Mouse (Mus musculus) intestine, postnatal 0 days (tissue): ENCODE measurements around the gene Trub2. TPM values are rescaled to one million over a fixed set of nuclear protein-coding genes. Genes with fewer than 3 reads are reported as not detected.

Experiments used
- ATAC-seq: fragments of 200-750 bp; cut with Nextera tagmentation; 2 replicates; pipeline ENCODE4 v1.8.0; 2017; ENCODE audit warnings: mild to moderate bottlenecking, moderate TSS enrichment, moderate library complexity
- H3K27ac ChIP-seq: fragments of 300-500 bp; sonication (generic); 2 replicates; pipeline ENCODE4 v1.5.1; 2014; ENCODE audit warnings: mild to moderate bottlenecking, low read depth, low read length, moderate library complexity
- H3K27me3 ChIP-seq: fragments of 300-500 bp; sonication (generic); replicated peaks from 2 replicates; pipeline ENCODE4 v1.6.1; 2014; ENCODE audit warnings: low read length, mixed read lengths; ENCODE audit not compliant: control insufficient read depth, insufficient read depth
- H3K36me3 ChIP-seq: fragments of 300-500 bp; sonication (generic); 2 replicates; pipeline ENCODE4 v1.6.1; 2014; ENCODE audit warnings: mild to moderate bottlenecking, moderate library complexity; ENCODE audit not compliant: control insufficient read depth, insufficient read depth
- H3K4me1 ChIP-seq: fragments of 300-500 bp; sonication (generic); replicated peaks from 2 replicates; pipeline ENCODE4 v1.6.1; 2014; ENCODE audit warnings: antibody characterized with exemption, low read length, mixed read lengths; ENCODE audit not compliant: control insufficient read depth, insufficient read depth
- H3K4me2 ChIP-seq: fragments of 300-500 bp; sonication (generic); replicated peaks from 2 replicates; pipeline ENCODE4 v1.6.1; 2014; ENCODE audit warnings: low read depth, mild to moderate bottlenecking, moderate library complexity
- H3K4me3 ChIP-seq: fragments of 300-500 bp; sonication (generic); 2 replicates; pipeline ENCODE4 v1.5.1; 2014; ENCODE audit warnings: low read depth, low read length
- H3K9ac ChIP-seq: fragments of 300-500 bp; sonication (generic); 2 replicates; pipeline ENCODE4 v1.6.1; 2014; ENCODE audit warnings: mild to moderate bottlenecking, low read depth, low read length
- H3K9me3 ChIP-seq: fragments of 300-500 bp; sonication (generic); 2 replicates; pipeline ENCODE4 v1.6.1; 2016; ENCODE audit warnings: mixed run types; ENCODE audit not compliant: control insufficient read depth
- CTCF ChIP-seq: sonication (generic); IDR thresholded peaks from 2 replicates; pipeline ENCODE4 v1.5.1; 2016; ENCODE audit warnings: low read depth, mild to moderate bottlenecking, control low read depth, antibody characterized with exemption, moderate library complexity
- WGBS: fragments of 180-500 bp; shearing (Covaris S2); extraction: QIAGEN DNeasy Blood & Tissue Kit; methylation state at CpG from one replicate; pipeline ENCODE4 v1.1.7; 2014; 5-methylcytosine and 5-hydroxymethylcytosine counted together
- polyA plus RNA-seq: library from polyadenylated mRNA; unstranded; fragments of >200 nt; fragmentation: Nextera tagmentation; extraction: Ambion mirVana; gene quantifications from 2 replicates; pipeline ENCODE4 v1.2.1, GENCODE M21; 2015

Gene Trub2
- polyA plus RNA-seq, 1 experiment from 2014 or later, result 23.5 TPM

DNA sequence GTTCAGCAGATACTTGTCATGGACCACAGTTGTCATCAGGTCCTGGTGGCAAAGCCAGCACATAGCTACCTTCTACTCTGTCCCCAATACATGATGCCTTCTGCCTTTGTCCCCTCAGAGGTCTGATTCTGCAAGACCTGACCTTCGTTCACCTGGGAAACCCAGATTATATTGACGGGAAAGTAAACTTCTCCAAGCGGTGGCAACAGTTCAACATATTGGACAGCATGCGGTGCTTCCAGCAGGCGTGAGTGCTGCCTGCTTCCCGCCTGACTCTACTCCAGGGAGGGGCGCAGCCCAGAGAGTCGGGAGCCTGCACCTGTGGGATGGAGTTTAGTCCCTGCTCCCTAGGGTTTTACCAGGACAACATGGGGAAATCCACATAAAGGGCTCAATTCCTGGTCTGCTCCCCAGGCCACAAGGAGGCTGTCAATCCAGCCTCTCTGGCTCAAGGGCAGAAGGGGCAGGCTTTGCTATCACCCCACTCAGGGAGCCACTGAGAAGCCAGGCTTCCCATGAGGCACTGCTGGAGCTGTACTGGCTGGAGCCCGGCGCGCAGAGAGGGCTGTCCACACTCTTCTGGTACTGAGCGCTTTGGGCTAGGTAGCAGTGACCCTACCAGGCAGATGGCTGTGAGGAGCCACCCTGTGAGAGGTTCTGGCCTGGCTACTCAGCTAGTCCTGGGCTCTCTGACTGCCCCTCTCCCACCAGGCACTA lies 50.9 kb downstream of the Trub2 start:
- TF ChIP-seq CTCF, result no peak
- peaks cover 60% of the 10 kb centered on the region for H3K36me3 ChIP-seq
- H3K27me3 ChIP-seq, result no peaks in the 10 kb centered on the region
- 66% methylated on average over 12 of the region's 12 CpGs for WGBS
- no peak overlapping the region for H3K4me2 ChIP-seq
- no peaks in the 10 kb centered on the region for H3K9me3 ChIP-seq
- no peak for ATAC-seq
- no peak overlapping the region for H3K9ac ChIP-seq
- H3K4me1 ChIP-seq, result no peaks in the 10 kb centered on the region
- H3K27ac ChIP-seq, result no peak overlapping the region
- no peak overlapping the region for H3K4me3 ChIP-seq

DNA sequence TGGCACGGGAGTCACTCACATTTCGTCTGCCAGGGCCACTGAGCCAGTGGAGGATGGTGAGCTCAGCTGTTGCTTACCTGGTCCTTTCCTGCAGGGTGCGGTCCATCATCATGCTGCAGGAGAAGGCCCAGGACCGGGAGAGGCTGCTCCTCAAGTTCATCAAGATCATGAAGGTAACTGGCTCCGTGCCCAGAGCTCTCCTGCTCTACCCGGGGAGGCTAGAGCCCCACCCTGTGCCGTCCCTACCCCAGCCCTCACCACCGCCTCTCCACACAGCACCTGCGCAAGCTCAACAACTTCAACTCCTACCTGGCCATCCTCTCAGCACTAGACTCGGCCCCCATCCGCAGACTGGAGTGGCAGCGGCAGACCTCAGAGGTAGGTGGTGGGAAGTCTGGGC lies 52.6 kb downstream of the Trub2 start:
- Histone ChIP-seq H3K9me3 (no peaks in the 10 kb centered on the region), H3K4me1 (no peaks in the 10 kb centered on the region), H3K9ac (no peak overlapping the region), H3K27ac (no peak overlapping the region), H3K4me2 (no peak overlapping the region), H3K27me3 (no peaks in the 10 kb centered on the region), H3K36me3 (peaks cover 62% of the 10 kb centered on the region), H3K4me3 (no peak overlapping the region)
- no peak for TF ChIP-seq CTCF
- WGBS, result 64% methylated on average over 12 of the region's 12 CpGs
- no peak for ATAC-seq

DNA sequence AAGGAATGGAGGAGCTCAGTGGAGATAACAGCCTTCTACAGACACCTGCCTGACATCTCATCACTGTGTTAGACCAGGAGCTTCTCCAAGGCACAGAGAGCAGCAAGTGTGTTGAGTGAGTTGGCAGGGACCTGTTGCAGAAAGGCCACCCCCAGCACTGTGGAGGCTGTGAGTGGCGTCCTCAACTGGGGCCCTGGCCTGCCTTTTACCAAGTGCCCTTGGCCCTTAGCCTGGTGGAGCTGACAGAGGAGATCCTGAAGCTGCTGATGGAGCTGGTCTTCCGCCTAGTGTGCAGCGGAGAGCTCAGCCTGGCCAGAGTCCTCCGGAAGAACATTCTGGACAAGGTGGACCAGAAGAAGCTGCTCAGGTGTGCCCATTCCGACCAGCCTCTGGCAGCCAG lies 55.0 kb downstream of the Trub2 start:
- no peaks in the 10 kb centered on the region for H3K9me3 ChIP-seq
- no peak overlapping the region for H3K27ac ChIP-seq
- no peak for TF ChIP-seq CTCF
- H3K4me2 ChIP-seq, result no peak overlapping the region
- H3K27me3 ChIP-seq, result no peaks in the 10 kb centered on the region
- WGBS, result 87% methylated on average over 5 of the region's 5 CpGs
- no peaks in the 10 kb centered on the region for H3K4me1 ChIP-seq
- H3K4me3 ChIP-seq, result no peak overlapping the region
- H3K36me3 ChIP-seq, result peaks cover 71% of the 10 kb centered on the region
- no peak overlapping the region for H3K9ac ChIP-seq
- no peak for ATAC-seq

DNA sequence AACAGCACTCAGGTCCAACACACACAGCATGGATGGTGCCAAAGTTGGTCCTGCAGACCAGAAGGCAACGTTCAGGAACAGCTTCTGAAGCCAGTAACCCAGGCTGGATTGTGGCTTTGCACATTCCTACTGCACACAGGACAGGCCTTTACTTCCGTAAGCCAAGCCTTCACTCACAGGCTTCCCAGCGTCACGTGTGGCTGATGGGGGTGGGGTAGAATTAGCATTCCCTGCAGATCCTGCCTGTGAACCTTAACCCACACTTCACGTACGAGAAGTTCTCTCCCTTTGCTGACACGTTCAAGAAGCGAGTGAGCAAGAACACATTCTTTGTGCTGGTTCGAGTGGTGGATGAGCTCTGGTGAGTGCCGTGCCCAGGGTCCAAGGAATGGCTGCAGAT lies 55.7 kb downstream of the Trub2 start:
- no peak for TF ChIP-seq CTCF
- WGBS, result 81% methylated on average over 10 of the region's 10 CpGs
- H3K36me3 ChIP-seq, result peaks cover 71% of the 10 kb centered on the region
- ATAC-seq, result no peak
- H3K9ac ChIP-seq, result no peak overlapping the region
- H3K9me3 ChIP-seq, result no peaks in the 10 kb centered on the region
- no peak overlapping the region for H3K4me3 ChIP-seq
- no peak overlapping the region for H3K27ac ChIP-seq
- no peaks in the 10 kb centered on the region for H3K4me1 ChIP-seq
- H3K27me3 ChIP-seq, result no peaks in the 10 kb centered on the region
- no peak overlapping the region for H3K4me2 ChIP-seq

DNA sequence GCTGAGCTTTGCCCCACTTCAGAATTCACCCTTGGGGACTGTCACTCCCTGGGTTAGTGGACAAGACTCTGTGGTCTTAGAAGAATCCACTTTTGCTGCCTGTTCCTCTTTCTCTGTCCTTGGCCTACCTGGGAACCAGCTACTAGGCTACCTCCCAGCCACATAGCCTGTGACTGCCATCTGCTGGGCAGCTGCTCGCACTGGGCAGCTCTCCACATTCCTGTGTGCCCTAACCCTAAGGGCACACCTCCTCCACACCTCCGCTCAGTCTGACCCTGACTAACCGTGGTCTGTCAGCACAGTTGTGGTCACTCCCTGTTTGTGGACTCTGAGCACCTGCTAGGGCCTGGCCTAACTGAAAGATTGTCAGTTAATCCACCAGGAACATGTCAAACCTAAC lies 56.8 kb downstream of the Trub2 start:
- 63% methylated on average over 3 of the region's 3 CpGs for WGBS
- ATAC-seq, result peak; percentile 51

DNA sequence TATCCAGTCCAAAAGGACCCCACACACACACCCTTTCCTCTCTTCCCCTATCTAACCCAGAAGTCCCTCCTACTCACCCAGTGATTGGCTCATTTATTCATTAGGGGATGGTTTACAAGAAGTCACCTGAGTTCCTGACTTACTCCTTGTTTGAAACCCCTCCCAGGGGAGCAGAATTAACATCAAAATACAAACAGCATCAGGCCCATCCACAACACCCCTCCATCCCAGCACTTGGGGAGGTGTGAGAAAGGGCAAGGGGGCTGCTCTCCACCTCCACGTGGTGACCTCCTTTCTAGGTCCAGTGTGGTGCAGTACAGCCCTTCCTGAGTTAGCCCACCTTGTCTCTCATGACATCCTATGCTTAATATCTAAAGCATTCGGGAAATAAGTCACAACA lies 58.8 kb downstream of the Trub2 start:
- TF ChIP-seq CTCF, result no peak
- ATAC-seq, result no peak
- Histone ChIP-seq H3K4me2 (no peak overlapping the region), H3K9me3 (no peaks in the 10 kb centered on the region), H3K36me3 (peaks cover 62% of the 10 kb centered on the region), H3K4me3 (no peak overlapping the region), H3K27me3 (no peaks in the 10 kb centered on the region), H3K9ac (no peak overlapping the region), H3K4me1 (no peaks in the 10 kb centered on the region), H3K27ac (no peak overlapping the region)
- WGBS, result 58% methylated on average over 2 of the region's 2 CpGs

More for the DNA sequence above, 56.8 kb downstream of the Trub2 start:
- no peaks in the 10 kb centered on the region for H3K27me3 ChIP-seq
- H3K4me3 ChIP-seq, result no peak overlapping the region
- peaks cover 71% of the 10 kb centered on the region for H3K36me3 ChIP-seq
- H3K4me1 ChIP-seq, result no peaks in the 10 kb centered on the region
- peak; percentile 79 for TF ChIP-seq CTCF
- H3K9ac ChIP-seq, result no peak overlapping the region
- no peaks in the 10 kb centered on the region for H3K9me3 ChIP-seq
- H3K27ac ChIP-seq, result no peak overlapping the region
- no peak overlapping the region for H3K4me2 ChIP-seq
